Mouse (Mus musculus): ENCODE measurements around the gene Slc2a5. TPM values are rescaled to one million over a fixed set of nuclear protein-coding genes. Genes with fewer than 3 reads are reported as not detected.
A peak's percentile ranks its signal among the peaks of the same experiment; 100 is the strongest.

The Slc2a5 gene
- polyA plus RNA-seq, 1 experiment from 2014 or later = 0.76 TPM

GRCm38 (mm10) chr4:150105671-150106070 is 13.4 kb upstream of the Slc2a5 start:
- no peaks in the 10 kb centered on the region for H3K9me3 ChIP-seq
- no peak overlapping the region; the same call in 1 of the 2 replicates for H3K9ac ChIP-seq
- H3K4me1 ChIP-seq = 0 out of 2 replicates have a peak, but pooled peaks cover 4% of the 10 kb centered on the region
- no peak for ATAC-seq (ENCODE audit: insufficient number of reproducible peaks, insufficient read depth, low FRiP score, low TSS enrichment, low read depth)
- no peak overlapping the region for H3K4me2 ChIP-seq
- H3K27ac ChIP-seq = no peak overlapping the region
- H3K36me3 ChIP-seq = peaks cover 4% of the 10 kb centered on the region; the same call in 1 of the 2 replicates
- H3K27me3 ChIP-seq = peaks cover 3% of the 10 kb centered on the region; the same call in 1 of the 2 replicates
- 43% methylated on average over 7 of the region's 7 CpGs for WGBS
- H3K4me3 ChIP-seq = no peak overlapping the region

GRCm38 (mm10) chr4:150106637-150107036 is 12.4 kb upstream of the Slc2a5 start:
- H3K4me3 ChIP-seq = no peak overlapping the region
- H3K4me1 ChIP-seq = 0 out of 2 replicates have a peak, but pooled peaks cover 4% of the 10 kb centered on the region
- no peaks in the 10 kb centered on the region for H3K27me3 ChIP-seq
- H3K9ac ChIP-seq = no peak overlapping the region
- no peaks in the 10 kb centered on the region for H3K9me3 ChIP-seq
- 82% methylated on average over 5 of the region's 5 CpGs for WGBS
- ATAC-seq (ENCODE audit: insufficient number of reproducible peaks, insufficient read depth, low FRiP score, low TSS enrichment, low read depth) = no peak
- H3K36me3 ChIP-seq = peaks cover 4% of the 10 kb centered on the region; the same call in 1 of the 2 replicates
- no peak overlapping the region for H3K4me2 ChIP-seq
- H3K27ac ChIP-seq = no peak overlapping the region

- Histone ChIP-seq H3K4me3 (no peak overlapping the region), H3K4me1 (0 out of 2 replicates have a peak, but pooled peaks cover 4% of the 10 kb centered on the region), H3K27ac (no peak overlapping the region), H3K9ac (no peak overlapping the region), H3K27me3 (no peaks in the 10 kb centered on the region), H3K36me3 (no peaks in the 10 kb centered on the region), H3K4me2 (no peak overlapping the region), H3K9me3 (no peaks in the 10 kb centered on the region)
- 47% methylated on average over 3 of the region's 3 CpGs for WGBS
- ATAC-seq (ENCODE audit: insufficient number of reproducible peaks, insufficient read depth, low FRiP score, low TSS enrichment, low read depth) = no peak
These were observed 9.4 kb upstream of the Slc2a5 start for GRCm38 (mm10) chr4:150109636-150110035.

- H3K27ac ChIP-seq = no peak overlapping the region
- no peaks in the 10 kb centered on the region for H3K36me3 ChIP-seq
- ATAC-seq (ENCODE audit: insufficient number of reproducible peaks, insufficient read depth, low FRiP score, low TSS enrichment, low read depth) = no peak
- H3K9me3 ChIP-seq = no peaks in the 10 kb centered on the region
- no peak overlapping the region for H3K4me2 ChIP-seq
- no peak overlapping the region for H3K4me3 ChIP-seq
- no peak overlapping the region for H3K9ac ChIP-seq
- H3K4me1 ChIP-seq = 0 out of 2 replicates have a peak, but pooled peaks cover 4% of the 10 kb centered on the region
- H3K27me3 ChIP-seq = no peaks in the 10 kb centered on the region
- WGBS = 73% methylated on average over 9 of the region's 9 CpGs
These were observed 8.7 kb upstream of the Slc2a5 start for GRCm38 (mm10) chr4:150110373-150110772.

GRCm38 (mm10) chr4:150112867-150113266 is 6.2 kb upstream of the Slc2a5 start:
- no peaks in the 10 kb centered on the region for H3K9me3 ChIP-seq
- no peaks in the 10 kb centered on the region for H3K4me1 ChIP-seq
- H3K4me3 ChIP-seq = no peak overlapping the region; the same call in 1 of the 2 replicates
- no peak for ATAC-seq (ENCODE audit: insufficient number of reproducible peaks, insufficient read depth, low FRiP score, low TSS enrichment, low read depth)
- no peak overlapping the region for H3K27ac ChIP-seq
- no peaks in the 10 kb centered on the region for H3K36me3 ChIP-seq
- WGBS = 3% methylated on average over 15 of the region's 15 CpGs
- no peaks in the 10 kb centered on the region for H3K27me3 ChIP-seq
- peak overlapping the region; percentile 44 for H3K4me2 ChIP-seq
- H3K9ac ChIP-seq = no peak overlapping the region

- no peaks in the 10 kb centered on the region for H3K9me3 ChIP-seq
- H3K4me2 ChIP-seq = no peak overlapping the region
- no peaks in the 10 kb centered on the region for H3K36me3 ChIP-seq
- ATAC-seq (ENCODE audit: insufficient number of reproducible peaks, insufficient read depth, low FRiP score, low TSS enrichment, low read depth) = no peak
- H3K27me3 ChIP-seq = no peaks in the 10 kb centered on the region
- H3K9ac ChIP-seq = no peak overlapping the region
- WGBS = 92% methylated on average over 26 of the region's 26 CpGs
- H3K4me1 ChIP-seq = 0 out of 2 replicates have a peak, but pooled peaks cover under 1% of the 10 kb centered on the region
- H3K4me3 ChIP-seq = no peak overlapping the region
- H3K27ac ChIP-seq = no peak overlapping the region
These were observed 4.5 kb upstream of the Slc2a5 start for GRCm38 (mm10) chr4:150114505-150115061.

- Histone ChIP-seq H3K27me3 (no peaks in the 10 kb centered on the region), H3K36me3 (no peaks in the 10 kb centered on the region), H3K9me3 (no peaks in the 10 kb centered on the region), H3K4me3 (no peak overlapping the region), H3K27ac (no peak overlapping the region), H3K9ac (no peak overlapping the region), H3K4me1 (0 out of 2 replicates have a peak, but pooled peaks cover 10% of the 10 kb centered on the region), H3K4me2 (no peak overlapping the region)
- ATAC-seq (ENCODE audit: insufficient number of reproducible peaks, insufficient read depth, low FRiP score, low TSS enrichment, low read depth) = no peak
- WGBS = 29% methylated on average over 5 of the region's 5 CpGs
These were observed 1.8 kb upstream of the Slc2a5 start for GRCm38 (mm10) chr4:150117311-150117710.

GRCm38 (mm10) chr4:150118163-150118562 is 920 bp upstream of the Slc2a5 start:
- Histone ChIP-seq H3K9ac (no peak overlapping the region), H3K4me1 (0 out of 2 replicates have a peak, but pooled peaks cover 10% of the 10 kb centered on the region), H3K36me3 (no peaks in the 10 kb centered on the region), H3K4me3 (no peak overlapping the region), H3K27ac (no peak overlapping the region), H3K4me2 (no peak overlapping the region), H3K27me3 (no peaks in the 10 kb centered on the region), H3K9me3 (no peaks in the 10 kb centered on the region)
- 69% methylated on average over 6 of the region's 6 CpGs for WGBS
- no peak for ATAC-seq (ENCODE audit: insufficient number of reproducible peaks, insufficient read depth, low FRiP score, low TSS enrichment, low read depth)

- WGBS = 60% methylated on average over 14 of the region's 14 CpGs
- H3K9ac ChIP-seq = no peak overlapping the region
- no peak for ATAC-seq (ENCODE audit: insufficient number of reproducible peaks, insufficient read depth, low FRiP score, low TSS enrichment, low read depth)
These were observed 557 bp downstream of the Slc2a5 start for GRCm38 (mm10) chr4:150119640-150120039.

GRCm38 (mm10) chr4:150120173-150120833 is 1.2 kb downstream of the Slc2a5 start:
- no peaks in the 10 kb centered on the region for H3K27me3 ChIP-seq
- H3K4me2 ChIP-seq = no peak overlapping the region
- 50% methylated on average over 15 of the region's 15 CpGs for WGBS
- H3K4me1 ChIP-seq = 0 out of 2 replicates have a peak, but pooled peaks cover 10% of the 10 kb centered on the region
- no peak overlapping the region for H3K27ac ChIP-seq
- no peak overlapping the region for H3K9ac ChIP-seq
- no peak for ATAC-seq (ENCODE audit: insufficient number of reproducible peaks, insufficient read depth, low FRiP score, low TSS enrichment, low read depth)
- no peak overlapping the region for H3K4me3 ChIP-seq
- no peaks in the 10 kb centered on the region for H3K9me3 ChIP-seq
- no peaks in the 10 kb centered on the region for H3K36me3 ChIP-seq

More at GRCm38 (mm10) chr4:150119640-150120039, 557 bp downstream of the Slc2a5 start:
- Histone ChIP-seq H3K27me3 (no peaks in the 10 kb centered on the region), H3K36me3 (no peaks in the 10 kb centered on the region), H3K4me1 (0 out of 2 replicates have a peak, but pooled peaks cover 10% of the 10 kb centered on the region), H3K4me2 (peak overlapping the region; percentile 47), H3K4me3 (no peak overlapping the region), H3K27ac (no peak overlapping the region), H3K9me3 (no peaks in the 10 kb centered on the region)

GRCm38 (mm10) chr4:150121430-150121829 is 2.3 kb downstream of the Slc2a5 start:
- H3K27ac ChIP-seq = no peak overlapping the region
- no peak for ATAC-seq (ENCODE audit: insufficient number of reproducible peaks, insufficient read depth, low FRiP score, low TSS enrichment, low read depth)
- H3K4me1 ChIP-seq = 0 out of 2 replicates have a peak, but pooled peaks cover 10% of the 10 kb centered on the region
- WGBS = 71% methylated on average over 8 of the region's 8 CpGs
- no peak overlapping the region for H3K4me3 ChIP-seq
- H3K9ac ChIP-seq = no peak overlapping the region
- H3K36me3 ChIP-seq = no peaks in the 10 kb centered on the region
- H3K4me2 ChIP-seq = no peak overlapping the region
- H3K27me3 ChIP-seq = no peaks in the 10 kb centered on the region
- H3K9me3 ChIP-seq = no peaks in the 10 kb centered on the region

GRCm38 (mm10) chr4:150122476-150122875 is 3.4 kb downstream of the Slc2a5 start:
- ATAC-seq (ENCODE audit: insufficient number of reproducible peaks, insufficient read depth, low FRiP score, low TSS enrichment, low read depth) = no peak
- Histone ChIP-seq H3K36me3 (no peaks in the 10 kb centered on the region), H3K4me3 (no peak overlapping the region), H3K27ac (no peak overlapping the region), H3K27me3 (no peaks in the 10 kb centered on the region), H3K4me1 (0 out of 2 replicates have a peak, but pooled peaks cover 10% of the 10 kb centered on the region), H3K9ac (no peak overlapping the region), H3K9me3 (no peaks in the 10 kb centered on the region), H3K4me2 (no peak overlapping the region)
- WGBS = 56% methylated on average over 3 of the region's 3 CpGs

Data from embryonic facial prominence, embryonic 13.5 days (tissue).